Mouse (Mus musculus) lung, postnatal 0 days (tissue): ENCODE data around the gene Ppox.

Source experiments
- CTCF ChIP-seq: IDR thresholded peaks from 2 replicates; pipeline ENCODE4 v1.5.1; 2016; ENCODE audit warnings: antibody characterized with exemption, mild to moderate bottlenecking
- EP300 ChIP-seq: IDR thresholded peaks from 2 replicates; pipeline ENCODE4 v1.6.1; 2016; ENCODE audit warnings: antibody characterized with exemption, mild to moderate bottlenecking, control low read depth

DNA sequence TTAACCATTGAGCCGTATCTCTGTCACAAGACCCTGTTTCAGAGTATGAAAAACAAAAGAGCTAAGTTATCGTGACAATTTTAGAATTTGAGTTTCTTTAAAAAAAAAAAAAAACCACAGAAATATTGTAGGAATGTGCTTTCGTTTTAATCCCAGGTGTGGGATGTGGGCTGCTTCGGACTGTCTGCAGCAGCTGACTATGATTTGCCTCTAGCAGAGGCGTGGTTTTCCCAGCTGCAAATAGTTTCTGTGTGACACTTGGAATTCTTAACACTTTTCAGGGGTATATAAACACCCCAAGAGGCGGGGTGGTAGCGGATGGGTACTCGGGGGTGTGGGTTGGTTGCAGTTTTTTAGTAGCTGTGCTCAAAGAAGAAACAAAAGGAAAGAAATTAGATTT lies 35.6 kb downstream of the Ppox start:
- TF ChIP-seq EP300 = no peak
- TF ChIP-seq CTCF = no peak
